Mouse (Mus musculus): ENCODE data around the gene Gsn. TPM values are rescaled to one million over a fixed set of nuclear protein-coding genes. Genes with fewer than 3 reads are reported as not detected.

Gene Gsn
- polyA plus RNA-seq, 1 experiment = 166 TPM

DNA sequence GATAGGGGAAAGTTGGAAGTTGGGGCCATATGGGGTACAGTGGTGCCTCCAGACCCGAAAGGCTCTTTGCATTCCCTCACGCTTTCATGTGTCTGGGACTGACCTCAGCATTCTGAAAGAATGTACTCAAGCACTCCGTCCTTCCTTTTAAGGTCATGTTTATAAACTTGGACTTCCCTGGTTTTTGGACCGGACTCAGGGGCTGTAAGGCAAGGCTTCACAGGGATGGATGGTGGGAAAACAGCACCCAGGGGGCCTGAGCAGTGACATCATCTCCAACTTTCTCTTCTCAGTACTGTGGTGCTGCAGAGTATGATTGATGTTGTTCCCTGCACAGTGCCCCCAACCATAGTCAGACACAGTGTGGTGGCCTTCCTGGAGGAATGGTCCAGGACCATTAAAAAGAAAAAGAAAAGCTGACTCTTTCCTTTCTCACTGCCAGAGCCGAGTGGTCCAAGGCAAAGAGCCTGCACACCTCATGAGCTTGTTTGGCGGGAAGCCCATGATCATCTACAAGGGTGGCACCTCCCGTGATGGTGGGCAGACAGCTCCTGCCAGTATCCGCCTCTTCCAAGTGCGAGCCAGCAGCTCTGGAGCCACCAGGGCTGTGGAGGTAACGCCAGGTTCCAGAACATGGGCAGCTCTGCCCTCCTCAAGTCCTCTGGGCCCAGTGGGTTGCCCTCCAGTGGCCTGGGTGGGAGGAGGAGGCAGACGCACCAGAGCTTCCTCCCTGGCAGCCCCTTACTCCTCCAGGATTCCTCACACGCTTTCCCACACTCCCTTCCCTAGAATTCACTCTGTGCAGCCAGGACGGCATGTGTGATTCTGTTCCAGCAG lies 46.1 kb downstream of the Gsn start:
- H3K79me2 ChIP-seq (ENCODE audit: control insufficient read depth, insufficient read depth) = no peaks in the 10 kb centered on the region
- H3K27me3 ChIP-seq (ENCODE audit: control insufficient read depth, insufficient read depth, insufficient read length) = no peaks in the 10 kb centered on the region
- peaks cover 61% of the 10 kb centered on the region for H3K36me3 ChIP-seq (ENCODE audit: control insufficient read depth, insufficient read depth)
- no peak overlapping the region for H3ac ChIP-seq (ENCODE audit: control insufficient read depth, insufficient read length, low read depth)
- no peaks in the 10 kb centered on the region for H3K79me3 ChIP-seq (ENCODE audit: low read depth)
- TF ChIP-seq CEBPB (IDR thresholded peaks at IDR 0.05; ENCODE audit: low read depth) = no peak
- TF ChIP-seq USF1 (IDR thresholded peaks at IDR 0.05; ENCODE audit: low read depth) = no peak
- no peak for TF ChIP-seq FOSL1 (IDR thresholded peaks at IDR 0.05; ENCODE audit: insufficient read depth, low read length, poor library complexity, severe bottlenecking)
- no peak for TF ChIP-seq CTCF (IDR thresholded peaks at IDR 0.05; ENCODE audit: control insufficient read depth, insufficient read depth, insufficient read length)
- TF ChIP-seq MYOD1 (IDR thresholded peaks at IDR 0.05; ENCODE audit: control insufficient read depth, insufficient read length, low read depth) = no peak
- no peak for TF ChIP-seq MAX (IDR thresholded peaks at IDR 0.05)
- H3K4me3 ChIP-seq (ENCODE audit: insufficient read depth, poor library complexity, severe bottlenecking) = no peak overlapping the region

DNA sequence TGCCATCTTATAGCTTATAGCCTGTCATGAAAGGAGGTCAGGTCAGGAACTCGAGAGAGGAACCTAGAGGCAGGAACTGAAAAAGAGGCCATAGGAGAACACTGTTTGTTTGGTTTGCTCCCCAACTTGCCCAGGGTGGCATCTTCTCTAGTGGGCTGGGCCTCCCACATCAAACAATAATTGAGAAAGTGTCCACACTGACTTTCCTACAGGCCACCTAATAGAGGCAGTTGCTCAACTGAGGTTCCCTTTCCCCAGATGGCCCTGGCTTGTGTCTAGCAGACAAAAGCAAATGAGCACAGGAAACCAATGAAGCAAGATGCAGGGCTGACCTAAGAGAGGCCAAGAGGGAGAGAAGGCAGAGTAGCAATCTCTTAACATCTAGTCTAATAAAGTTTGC lies 52.0 kb downstream of the Gsn start:
- no peak overlapping the region for H3ac ChIP-seq (ENCODE audit: control insufficient read depth, insufficient read length, low read depth)
- TF ChIP-seq MYOD1 (IDR thresholded peaks at IDR 0.05; ENCODE audit: control insufficient read depth, insufficient read length, low read depth) (no peak), CEBPB (IDR thresholded peaks at IDR 0.05; ENCODE audit: low read depth) (no peak), MYOG (IDR thresholded peaks at IDR 0.05; ENCODE audit: control insufficient read depth, extremely low read depth, insufficient read length) (no peak), FOSL1 (IDR thresholded peaks at IDR 0.05; ENCODE audit: insufficient read depth, low read length, poor library complexity, severe bottlenecking) (no peak), CTCF (IDR thresholded peaks at IDR 0.05; ENCODE audit: control insufficient read depth, insufficient read depth, insufficient read length) (no peak), MAX (IDR thresholded peaks at IDR 0.05) (no peak), USF1 (IDR thresholded peaks at IDR 0.05; ENCODE audit: low read depth) (no peak)
- no peak overlapping the region for H3K4me3 ChIP-seq (ENCODE audit: insufficient read depth, poor library complexity, severe bottlenecking)
- no peaks in the 10 kb centered on the region for H3K79me2 ChIP-seq (ENCODE audit: control insufficient read depth, insufficient read depth)
- H3K36me3 ChIP-seq (ENCODE audit: control insufficient read depth, insufficient read depth) = peaks cover 34% of the 10 kb centered on the region
- no peaks in the 10 kb centered on the region for H3K27me3 ChIP-seq (ENCODE audit: control insufficient read depth, insufficient read depth, insufficient read length)
- H3K79me3 ChIP-seq (ENCODE audit: low read depth) = no peaks in the 10 kb centered on the region

- TF ChIP-seq USF1 (IDR thresholded peaks at IDR 0.05; ENCODE audit: low read depth) (no peak), MYOG (IDR thresholded peaks at IDR 0.05; ENCODE audit: control insufficient read depth, extremely low read depth, insufficient read length) (no peak), FOSL1 (IDR thresholded peaks at IDR 0.05; ENCODE audit: insufficient read depth, low read length, poor library complexity, severe bottlenecking) (no peak), CTCF (IDR thresholded peaks at IDR 0.05; ENCODE audit: control insufficient read depth, insufficient read depth, insufficient read length) (no peak), MAX (IDR thresholded peaks at IDR 0.05) (no peak), CEBPB (IDR thresholded peaks at IDR 0.05; ENCODE audit: low read depth) (no peak), MYOD1 (IDR thresholded peaks at IDR 0.05; ENCODE audit: control insufficient read depth, insufficient read length, low read depth) (no peak)
- no peaks in the 10 kb centered on the region for H3K79me3 ChIP-seq (ENCODE audit: low read depth)
- H3K79me2 ChIP-seq (ENCODE audit: control insufficient read depth, insufficient read depth) = no peaks in the 10 kb centered on the region
- H3ac ChIP-seq (ENCODE audit: control insufficient read depth, insufficient read length, low read depth) = no peak overlapping the region
- H3K36me3 ChIP-seq (ENCODE audit: control insufficient read depth, insufficient read depth) = peaks cover 26% of the 10 kb centered on the region
- H3K27me3 ChIP-seq (ENCODE audit: control insufficient read depth, insufficient read depth, insufficient read length) = no peaks in the 10 kb centered on the region
- no peak overlapping the region for H3K4me3 ChIP-seq (ENCODE audit: insufficient read depth, poor library complexity, severe bottlenecking)
These were observed 53.8 kb downstream of the Gsn start for GRCm38 (mm10) chr2:35309906-35310493.

- H3ac ChIP-seq (ENCODE audit: control insufficient read depth, insufficient read length, low read depth) = no peak overlapping the region
- no peak for TF ChIP-seq MAX (IDR thresholded peaks at IDR 0.05)
- TF ChIP-seq FOSL1 (IDR thresholded peaks at IDR 0.05; ENCODE audit: insufficient read depth, low read length, poor library complexity, severe bottlenecking) = no peak
- TF ChIP-seq CEBPB (IDR thresholded peaks at IDR 0.05; ENCODE audit: low read depth) = no peak
- no peak for TF ChIP-seq MYOG (IDR thresholded peaks at IDR 0.05; ENCODE audit: control insufficient read depth, extremely low read depth, insufficient read length)
- TF ChIP-seq CTCF (IDR thresholded peaks at IDR 0.05; ENCODE audit: control insufficient read depth, insufficient read depth, insufficient read length) = no peak
- TF ChIP-seq USF1 (IDR thresholded peaks at IDR 0.05; ENCODE audit: low read depth) = no peak
- TF ChIP-seq MYOD1 (IDR thresholded peaks at IDR 0.05; ENCODE audit: control insufficient read depth, insufficient read length, low read depth) = no peak
- no peaks in the 10 kb centered on the region for H3K27me3 ChIP-seq (ENCODE audit: control insufficient read depth, insufficient read depth, insufficient read length)
- peaks cover 20% of the 10 kb centered on the region for H3K36me3 ChIP-seq (ENCODE audit: control insufficient read depth, insufficient read depth)
- no peaks in the 10 kb centered on the region for H3K79me2 ChIP-seq (ENCODE audit: control insufficient read depth, insufficient read depth)
- H3K4me3 ChIP-seq (ENCODE audit: insufficient read depth, poor library complexity, severe bottlenecking) = no peak overlapping the region
- no peaks in the 10 kb centered on the region for H3K79me3 ChIP-seq (ENCODE audit: low read depth)
These were observed 58.1 kb downstream of the Gsn start for GRCm38 (mm10) chr2:35314300-35314699.

DNA sequence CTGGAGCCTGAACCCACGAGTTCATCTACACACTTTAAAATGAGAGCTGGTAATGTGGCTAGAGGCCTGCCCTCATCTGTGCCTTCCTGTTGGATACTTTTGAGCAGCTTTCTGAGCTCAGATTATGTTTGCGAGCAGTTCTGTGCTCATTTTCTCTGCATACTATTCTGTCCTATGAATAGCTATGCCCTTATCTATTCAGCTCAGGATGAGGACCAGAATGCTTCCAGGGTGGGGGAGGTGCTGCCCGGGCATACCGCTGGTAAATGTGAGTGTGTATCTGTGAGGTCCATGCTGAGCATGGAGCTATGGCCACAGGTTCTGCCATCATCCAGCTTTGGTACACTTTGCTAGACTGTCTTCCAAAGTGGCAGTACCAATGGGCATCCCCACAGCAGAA lies 61.4 kb downstream of the Gsn start:
- Histone ChIP-seq H3K27me3 (ENCODE audit: control insufficient read depth, insufficient read depth, insufficient read length) (no peaks in the 10 kb centered on the region), H3ac (ENCODE audit: control insufficient read depth, insufficient read length, low read depth) (no peak overlapping the region), H3K4me3 (ENCODE audit: insufficient read depth, poor library complexity, severe bottlenecking) (no peak overlapping the region), H3K79me3 (ENCODE audit: low read depth) (no peaks in the 10 kb centered on the region), H3K36me3 (ENCODE audit: control insufficient read depth, insufficient read depth) (peaks cover 48% of the 10 kb centered on the region), H3K79me2 (ENCODE audit: control insufficient read depth, insufficient read depth) (no peaks in the 10 kb centered on the region)
- no peak for TF ChIP-seq FOSL1 (IDR thresholded peaks at IDR 0.05; ENCODE audit: insufficient read depth, low read length, poor library complexity, severe bottlenecking)
- TF ChIP-seq MYOD1 (IDR thresholded peaks at IDR 0.05; ENCODE audit: control insufficient read depth, insufficient read length, low read depth) = no peak
- TF ChIP-seq USF1 (IDR thresholded peaks at IDR 0.05; ENCODE audit: low read depth) = no peak
